Mouse (Mus musculus): ENCODE measurements at regions not wholly inside any gene's neighbourhood (a gene's known extent, or its start where the extent isn't known, plus 50 kb on each side); places are given as distances from the start of the nearest gene placed in this dataset.

DNA sequence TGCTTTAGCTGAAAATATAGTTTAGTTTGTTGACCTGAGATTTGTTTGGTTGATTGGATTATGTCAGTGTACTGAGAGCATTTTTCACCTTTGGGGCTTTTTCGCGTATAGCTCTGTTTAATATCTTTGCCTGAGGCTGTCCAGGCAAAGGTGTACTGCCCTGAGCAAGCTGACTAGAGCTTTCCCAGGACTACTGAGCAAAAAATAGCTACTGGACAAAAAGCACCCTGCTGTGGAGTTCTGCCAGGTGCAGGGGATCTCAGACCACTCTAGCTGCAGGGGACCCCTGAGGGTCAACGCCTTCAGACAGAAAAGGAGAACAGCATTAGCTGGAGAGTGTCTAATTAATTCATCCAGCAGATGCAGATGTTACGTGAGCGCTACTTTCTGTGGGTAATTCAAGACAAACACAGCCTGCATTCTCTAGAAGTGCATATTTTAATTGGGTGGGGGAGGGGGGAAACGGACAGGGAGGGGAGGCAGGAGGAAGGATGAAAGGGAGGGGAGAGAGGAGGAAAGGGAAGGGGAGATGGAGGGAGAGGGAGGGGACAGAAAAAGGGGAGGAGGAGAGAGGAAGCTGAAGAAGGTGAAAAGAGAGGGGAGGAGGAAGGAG lies 61.7 kb downstream of the Thnsl1 start:
- H3K36me3 ChIP-seq (ENCODE audit: insufficient read depth, low read length), result no peaks in the 10 kb centered on the region
- no peaks in the 10 kb centered on the region for H3K27me3 ChIP-seq (ENCODE audit: insufficient read depth, low read length)
- no peak overlapping the region for H3K4me3 ChIP-seq (ENCODE audit: low read depth, low read length)
- H3K9ac ChIP-seq (replicated peaks; ENCODE audit: low read length, poor library complexity, severe bottlenecking), result no peak overlapping the region
- 17% methylated on average over 6 of the region's 6 CpGs for WGBS
- no peaks in the 10 kb centered on the region for H3K9me3 ChIP-seq (ENCODE audit: low read length)
- no peak for TF ChIP-seq CTCF (IDR thresholded peaks at IDR 0.05)
- H3K4me2 ChIP-seq (ENCODE audit: low read depth, low read length, poor library complexity, severe bottlenecking), result peak overlapping the region; percentile 32
- no peak for DNase-seq (ENCODE audit: low spot score)
- ATAC-seq (ENCODE audit: low FRiP score), result no peak
- no peak overlapping the region for H3K27ac ChIP-seq (ENCODE audit: low read depth, low read length)
- no peaks in the 10 kb centered on the region for H3K4me1 ChIP-seq (ENCODE audit: insufficient read depth, low read length)

- TF ChIP-seq CTCF (IDR thresholded peaks at IDR 0.05), result no peak
- WGBS, result 52% methylated on average over 12 of the region's 12 CpGs
- no peaks in the 10 kb centered on the region for H3K9me3 ChIP-seq (ENCODE audit: low read length)
- no peaks in the 10 kb centered on the region; the same call in 1 of the 2 replicates for H3K4me1 ChIP-seq (ENCODE audit: insufficient read depth, low read length)
- peak; percentile 86 for DNase-seq (ENCODE audit: low spot score)
- no peaks in the 10 kb centered on the region for H3K27me3 ChIP-seq (ENCODE audit: insufficient read depth, low read length)
- peak; percentile 69 for ATAC-seq (ENCODE audit: low FRiP score)
- no peak overlapping the region for H3K4me2 ChIP-seq (ENCODE audit: low read depth, low read length, poor library complexity, severe bottlenecking)
- no peak overlapping the region for H3K27ac ChIP-seq (ENCODE audit: low read depth, low read length)
- no peak overlapping the region for H3K4me3 ChIP-seq (ENCODE audit: low read depth, low read length)
- H3K36me3 ChIP-seq (ENCODE audit: insufficient read depth, low read length), result no peaks in the 10 kb centered on the region
- H3K9ac ChIP-seq (replicated peaks; ENCODE audit: low read length, poor library complexity, severe bottlenecking), result no peak overlapping the region
These were observed 64.7 kb downstream of the Thnsl1 start for GRCm38 (mm10) chr2:21269989-21270846.

GRCm38 (mm10) chr2:21273416-21273815 lies 67.9 kb downstream of the Thnsl1 start:
- Histone ChIP-seq H3K9ac (replicated peaks; ENCODE audit: low read length, poor library complexity, severe bottlenecking) (no peak overlapping the region), H3K4me1 (ENCODE audit: insufficient read depth, low read length) (no peaks in the 10 kb centered on the region; the same call in 1 of the 2 replicates), H3K27me3 (ENCODE audit: insufficient read depth, low read length) (no peaks in the 10 kb centered on the region), H3K36me3 (ENCODE audit: insufficient read depth, low read length) (no peaks in the 10 kb centered on the region), H3K27ac (ENCODE audit: low read depth, low read length) (no peak overlapping the region), H3K4me2 (ENCODE audit: low read depth, low read length, poor library complexity, severe bottlenecking) (no peak overlapping the region), H3K4me3 (ENCODE audit: low read depth, low read length) (no peak overlapping the region), H3K9me3 (ENCODE audit: low read length) (no peaks in the 10 kb centered on the region)
- 88% methylated on average over 4 of the region's 4 CpGs for WGBS
- peak; percentile 45 for DNase-seq (ENCODE audit: low spot score)
- no peak for ATAC-seq (ENCODE audit: low FRiP score)
- TF ChIP-seq CTCF (IDR thresholded peaks at IDR 0.05), result no peak

DNA sequence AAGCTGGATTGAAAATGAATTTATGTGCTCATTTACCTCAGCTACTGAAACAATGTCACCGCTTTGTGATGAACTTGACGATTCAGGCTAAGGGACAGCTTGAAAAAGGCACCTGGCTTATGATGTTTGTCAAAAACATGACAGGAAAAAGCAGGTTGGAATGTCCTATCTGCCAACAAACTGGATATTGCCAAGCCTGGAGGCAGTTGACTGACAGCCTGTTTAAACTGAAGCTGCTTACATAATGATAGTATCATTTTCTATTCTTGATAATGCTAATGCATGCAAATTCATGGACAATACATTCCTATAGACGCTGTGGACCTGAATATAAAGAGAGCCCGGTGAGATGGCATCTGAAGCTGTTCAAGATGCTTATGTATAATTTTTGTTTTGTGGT lies 69.8 kb downstream of the Thnsl1 start:
- Histone ChIP-seq H3K36me3 (ENCODE audit: insufficient read depth, low read length) (no peaks in the 10 kb centered on the region), H3K4me2 (ENCODE audit: low read depth, low read length, poor library complexity, severe bottlenecking) (no peak overlapping the region), H3K27ac (ENCODE audit: low read depth, low read length) (no peak overlapping the region), H3K4me3 (ENCODE audit: low read depth, low read length) (no peak overlapping the region), H3K9me3 (ENCODE audit: low read length) (no peaks in the 10 kb centered on the region), H3K27me3 (ENCODE audit: insufficient read depth, low read length) (no peaks in the 10 kb centered on the region), H3K4me1 (ENCODE audit: insufficient read depth, low read length) (no peaks in the 10 kb centered on the region; the same call in 1 of the 2 replicates), H3K9ac (replicated peaks; ENCODE audit: low read length, poor library complexity, severe bottlenecking) (no peak overlapping the region)
- ATAC-seq (ENCODE audit: low FRiP score) (no peak), DNase-seq (ENCODE audit: low spot score) (no peak)
- 45% methylated on average over 4 of the region's 4 CpGs for WGBS
- no peak for TF ChIP-seq CTCF (IDR thresholded peaks at IDR 0.05)

GRCm38 (mm10) chr2:21280794-21281420 lies 75.4 kb downstream of the Thnsl1 start:
- TF ChIP-seq CTCF (IDR thresholded peaks at IDR 0.05), result peak; percentile 88

More at GRCm38 (mm10) chr2:21280794-21281420, 75.4 kb downstream of the Thnsl1 start:
- Histone ChIP-seq H3K4me1 (ENCODE audit: insufficient read depth, low read length) (no peaks in the 10 kb centered on the region), H3K4me2 (ENCODE audit: low read depth, low read length, poor library complexity, severe bottlenecking) (no peak overlapping the region), H3K9me3 (ENCODE audit: low read length) (no peaks in the 10 kb centered on the region), H3K27me3 (ENCODE audit: insufficient read depth, low read length) (no peaks in the 10 kb centered on the region), H3K4me3 (ENCODE audit: low read depth, low read length) (no peak overlapping the region), H3K27ac (ENCODE audit: low read depth, low read length) (no peak overlapping the region), H3K36me3 (ENCODE audit: insufficient read depth, low read length) (no peaks in the 10 kb centered on the region), H3K9ac (replicated peaks; ENCODE audit: low read length, poor library complexity, severe bottlenecking) (no peak overlapping the region)
- peak; percentile 77 for DNase-seq (ENCODE audit: low spot score)
- peak; percentile 64 for ATAC-seq (ENCODE audit: low FRiP score)
- 28% methylated on average over 9 of the region's 9 CpGs for WGBS
